In genomic region chr4:135154089-135154949, GRCm38 (mm10) we compare ENCODE assay signal across 10 mouse cellular contexts. TPM values are rescaled to one million over a fixed set of nuclear protein-coding genes. Genes with fewer than 3 reads are reported as not detected.
DNase-seq lines count a peak whose midpoint lies in the region; ATAC-seq and TF ChIP-seq lines count a peak whose summit lies in the region.
"Had no signal": no experiment of that assay in that cellular context is flagged by ENCODE, and none has a peak within 500 bp of the region (broad histone marks: within the 10 kb centered on the region; RNA-seq: fewer than 3 reads in every experiment).

No protein-coding gene starts in this region.

- H3K4me2 ChIP-seq in lung, embryonic 14.5 days = no peak overlapping the region
- H3K4me2 ChIP-seq in stomach, postnatal 0 days (replicated peaks; ENCODE audit: low read depth) = no peak overlapping the region
- H3K4me2 ChIP-seq: forebrain, embryonic 15.5 days had no signal

- 3% methylated on average over 21 of the region's 21 CpGs for WGBS in lung, embryonic 14.5 days
- 6% methylated on average over 21 of the region's 21 CpGs for WGBS in lung, adult 2 months
- under 1% methylated on average over 21 of the region's 21 CpGs for WGBS in limb, embryonic 10.5 days
- WGBS in stomach, postnatal 0 days = 6% methylated on average over 21 of the region's 21 CpGs

- intact Hi-C loops in gastrocnemius, postnatal 14 days (cut with DNase I; ENCODE audit: low total_unique reads) = loop anchor here (2.0 kb wide), 1 partner anchor 50 kb away; no protein-coding TSS in a partner anchor

- no peaks in the 10 kb centered on the region for H3K36me3 ChIP-seq in lung, embryonic 14.5 days (ENCODE audit: insufficient read depth)
- H3K36me3 ChIP-seq in limb, embryonic 10.5 days = no peaks in the 10 kb centered on the region
- no peaks in the 10 kb centered on the region for H3K36me3 ChIP-seq in stomach, postnatal 0 days (ENCODE audit: control insufficient read depth, insufficient read depth, low read length)
- H3K36me3 ChIP-seq: forebrain, embryonic 15.5 days had no signal

- TF ChIP-seq CTCF in lung, embryonic 14.5 days (IDR thresholded peaks at IDR 0.05; ENCODE audit: low read depth) = no peak
- TF ChIP-seq CTCF in lung, adult 2 months (IDR thresholded peaks at IDR 0.05; ENCODE audit: insufficient read depth, low read length) = no peak
- no peak for TF ChIP-seq CTCF in bone marrow macrophage, adult 2 months (IDR thresholded peaks at IDR 0.05; ENCODE audit: low read depth, low read length)
- TF ChIP-seq CTCF in stomach, postnatal 0 days (IDR thresholded peaks at IDR 0.05; ENCODE audit: low read depth) = no peak

- TF ChIP-seq POLR2A in lung, adult 2 months (IDR thresholded peaks at IDR 0.05; ENCODE audit: borderline replicate concordance, extremely low read depth, low read depth, low read length) = no peak
- no peak for TF ChIP-seq POLR2A in bone marrow macrophage, adult 2 months (IDR thresholded peaks at IDR 0.05; ENCODE audit: borderline replicate concordance, low read depth, low read length)

- TF ChIP-seq EP300 in stomach, postnatal 0 days (optimal IDR thresholded peaks at IDR 0.05) = no peak

- H3K4me3 ChIP-seq in lung, embryonic 14.5 days (ENCODE audit: low read depth, low read length) = no peak overlapping the region; the same call in 1 of the 2 replicates
- no peak overlapping the region for H3K4me3 ChIP-seq in lung, adult 2 months (replicated peaks; ENCODE audit: extremely low read depth, low read depth, low read length)
- H3K4me3 ChIP-seq in bone marrow macrophage, adult 2 months (ENCODE audit: insufficient read depth, low read length) = peak overlapping the region; percentile 59
- peak overlapping the region; percentile 47; the same call in 1 of the 2 replicates for H3K4me3 ChIP-seq in limb, embryonic 10.5 days
- H3K4me3 ChIP-seq in stomach, postnatal 0 days (ENCODE audit: low read depth, low read length) = 0 out of 2 replicates have a peak overlapping the region, but pooled peaks have one; percentile 2
- H3K4me3 ChIP-seq: forebrain, embryonic 15.5 days had no signal

- no peak overlapping the region for H3K27ac ChIP-seq in lung, embryonic 14.5 days (ENCODE audit: low read depth)
- H3K27ac ChIP-seq in bone marrow macrophage, adult 2 months (ENCODE audit: insufficient read depth, low read depth, low read length) = no peak overlapping the region
- H3K27ac ChIP-seq in limb, embryonic 10.5 days = no peak overlapping the region
- H3K27ac ChIP-seq in stomach, postnatal 0 days (replicated peaks) = no peak overlapping the region
- H3K27ac ChIP-seq: forebrain, embryonic 15.5 days had no signal

- peaks cover 98% of the 10 kb centered on the region for H3K27me3 ChIP-seq in lung, embryonic 14.5 days (ENCODE audit: insufficient read depth, low read length)
- peaks cover 100% of the 10 kb centered on the region for H3K27me3 ChIP-seq in limb, embryonic 10.5 days (ENCODE audit: low read depth, poor library complexity, severe bottlenecking)
- H3K27me3 ChIP-seq in stomach, postnatal 0 days (ENCODE audit: control insufficient read depth, insufficient read depth, low read length) = peaks cover 33% of the 10 kb centered on the region; the same call in 1 of the 2 replicates

- no peaks in the 10 kb centered on the region for H3K9me3 ChIP-seq in lung, embryonic 14.5 days (ENCODE audit: low read depth, low read length)
- no peaks in the 10 kb centered on the region for H3K9me3 ChIP-seq in limb, embryonic 10.5 days (replicated peaks)
- H3K9me3 ChIP-seq in stomach, postnatal 0 days (ENCODE audit: control insufficient read depth, low read length) = no peaks in the 10 kb centered on the region
- H3K9me3 ChIP-seq: forebrain, embryonic 15.5 days had no signal

- DNase-seq in lung, embryonic 14.5 days = peak; percentile 28
- no peak for DNase-seq in lung, adult 2 months
- DNase-seq in limb, embryonic 10.5 days (ENCODE audit: low spot score) = peak; percentile 61
- DNase-seq in stomach, postnatal 0 days (ENCODE audit: low spot score) = no peak
- no peak for DNase-seq in gastrocnemius, postnatal 14 days
- no peak for DNase-seq in lung, adult 18-20 months

- H3K4me1 ChIP-seq in lung, embryonic 14.5 days (ENCODE audit: insufficient read depth) = no peaks in the 10 kb centered on the region
- no peaks in the 10 kb centered on the region for H3K4me1 ChIP-seq in lung, adult 2 months (ENCODE audit: control insufficient read depth, insufficient read depth, low read length)
- H3K4me1 ChIP-seq in bone marrow macrophage, adult 2 months (ENCODE audit: control insufficient read depth, insufficient read depth, low read length) = peaks cover 7% of the 10 kb centered on the region
- H3K4me1 ChIP-seq in limb, embryonic 10.5 days = peaks cover 87% of the 10 kb centered on the region
- H3K4me1 ChIP-seq in stomach, postnatal 0 days (replicated peaks; ENCODE audit: control insufficient read depth, insufficient read depth) = no peaks in the 10 kb centered on the region

- ATAC-seq in lung, embryonic 14.5 days (ENCODE audit: insufficient read depth) = no peak
- ATAC-seq in stomach, postnatal 0 days (ENCODE audit: low FRiP score, low TSS enrichment) = no peak
- ATAC-seq: forebrain, embryonic 15.5 days; intestine, postnatal 0 days had no signal

- H3K9ac ChIP-seq in lung, embryonic 14.5 days = no peak overlapping the region
- no peak overlapping the region for H3K9ac ChIP-seq in stomach, postnatal 0 days (ENCODE audit: low read length)
- H3K9ac ChIP-seq: forebrain, embryonic 15.5 days had no signal

RNA-seq across cellular contexts. Expression of gene Runx3, which starts 33.9 kb away (rescaled TPM):
- 0.04 and 0.16 TPM in 2 replicates for polyA plus RNA-seq in lung, embryonic 14.5 days (2014; fragmentation: Nextera tagmentation; extraction: Ambion mirVana)
- 2.8 and 3.5 TPM in 2 replicates for polyA plus RNA-seq in lung, adult 2 months (2012; rRNA removed)
- 1.6 and 1.9 TPM in 2 replicates for polyA plus RNA-seq in bone marrow macrophage, adult 2 months (2012; ENCODE audit: insufficient read depth, insufficient read length, missing spikeins)
- 0.05 and 0.08 TPM in 2 replicates for polyA plus RNA-seq in limb, embryonic 10.5 days (2016; fragmentation: Nextera tagmentation; extraction: Ambion mirVana)
- 0.13 and 0.25 TPM in 2 replicates for polyA plus RNA-seq in stomach, postnatal 0 days (2015; fragmentation: Nextera tagmentation; extraction: Ambion mirVana)
- under 1 TPM; 0.22 to 0.41 TPM for total RNA-seq in gastrocnemius, postnatal 14 days (2021)
- total RNA-seq: left cerebral cortex, postnatal 25 days had no signal
- polyA plus RNA-seq: forebrain, embryonic 15.5 days had no signal

Comparison
In these comparisons a context has a peak if more than half of its experiments do, and no peak if none do; other contexts are left out.
1. DNase-seq: peak in lung, embryonic 14.5 days (single experiment) and limb, embryonic 10.5 days (single experiment); none in lung, adult 2 months (single experiment), stomach, postnatal 0 days (single experiment), gastrocnemius, postnatal 14 days (single experiment) and lung, adult 18-20 months (0 of 2).
2. H3K4me3 ChIP-seq: peak in bone marrow macrophage, adult 2 months (single experiment), limb, embryonic 10.5 days (single experiment) and stomach, postnatal 0 days (single experiment); none in lung, embryonic 14.5 days (single experiment) and lung, adult 2 months (single experiment).